Mouse (Mus musculus): ENCODE measurements at regions not wholly inside any gene's neighbourhood (a gene's known extent, or its start where the extent isn't known, plus 50 kb on each side); places are given as distances from the start of the nearest gene placed in this dataset.

- Histone ChIP-seq H3K27me3 (ENCODE audit: control insufficient read depth, insufficient read depth, insufficient read length) (no peaks in the 10 kb centered on the region), H3K4me3 (no peak overlapping the region), H3ac (ENCODE audit: control insufficient read depth, insufficient read length) (no peak overlapping the region), H3K36me3 (ENCODE audit: control insufficient read depth, insufficient read depth) (no peaks in the 10 kb centered on the region), H3K4me2 (ENCODE audit: low read depth) (no peak overlapping the region), H3K79me2 (ENCODE audit: control insufficient read depth, insufficient read depth) (no peaks in the 10 kb centered on the region)
- TF ChIP-seq E2F4 (IDR thresholded peaks at IDR 0.05; ENCODE audit: insufficient read depth) = no peak
- TF ChIP-seq SRF (IDR thresholded peaks at IDR 0.05; ENCODE audit: control insufficient read depth, insufficient read length, low read depth) = no peak
- TF ChIP-seq USF1 (IDR thresholded peaks at IDR 0.05; ENCODE audit: low read depth) = no peak
- TF ChIP-seq POLR2A (IDR thresholded peaks at IDR 0.05; ENCODE audit: insufficient read length, low read depth) = no peak
- no peak for TF ChIP-seq TCF12 (IDR thresholded peaks at IDR 0.05; ENCODE audit: insufficient read depth, poor library complexity, severe bottlenecking)
Observed at GRCm38 (mm10) chr9:120857849-120858510, 71.0 kb upstream of the Ctnnb1 start.

- Histone ChIP-seq H3K79me2 (ENCODE audit: control insufficient read depth, insufficient read depth) (no peaks in the 10 kb centered on the region), H3K36me3 (ENCODE audit: control insufficient read depth, insufficient read depth) (no peaks in the 10 kb centered on the region), H3K4me3 (no peak overlapping the region), H3K27me3 (ENCODE audit: control insufficient read depth, insufficient read depth, insufficient read length) (no peaks in the 10 kb centered on the region), H3ac (ENCODE audit: control insufficient read depth, insufficient read length) (no peak overlapping the region), H3K4me2 (ENCODE audit: low read depth) (no peak overlapping the region)
- no peak for TF ChIP-seq SRF (IDR thresholded peaks at IDR 0.05; ENCODE audit: control insufficient read depth, insufficient read length, low read depth)
- TF ChIP-seq E2F4 (IDR thresholded peaks at IDR 0.05; ENCODE audit: insufficient read depth) = no peak
- no peak for TF ChIP-seq USF1 (IDR thresholded peaks at IDR 0.05; ENCODE audit: low read depth)
- no peak for TF ChIP-seq POLR2AphosphoS2 (IDR thresholded peaks at IDR 0.05; ENCODE audit: insufficient read length, low read depth)
- TF ChIP-seq MAX (IDR thresholded peaks at IDR 0.05; ENCODE audit: low read depth) = no peak
- no peak for TF ChIP-seq MYOD1 (IDR thresholded peaks at IDR 0.05; ENCODE audit: control insufficient read depth in 1 of 3, insufficient read length in 2 of 3, low read depth in 2 of 3)
Observed at GRCm38 (mm10) chr9:120860969-120861595, 67.9 kb upstream of the Ctnnb1 start.

GRCm38 (mm10) chr9:120861788-120862345 is 67.1 kb upstream of the Ctnnb1 start:
- Histone ChIP-seq H3K4me3 (no peak overlapping the region), H3K4me2 (ENCODE audit: low read depth) (no peak overlapping the region), H3K36me3 (ENCODE audit: control insufficient read depth, insufficient read depth) (no peaks in the 10 kb centered on the region), H3K79me2 (ENCODE audit: control insufficient read depth, insufficient read depth) (no peaks in the 10 kb centered on the region), H3K27me3 (ENCODE audit: control insufficient read depth, insufficient read depth, insufficient read length) (no peaks in the 10 kb centered on the region), H3ac (ENCODE audit: control insufficient read depth, insufficient read length) (no peak overlapping the region)
- TF ChIP-seq POLR2A (IDR thresholded peaks at IDR 0.05; ENCODE audit: insufficient read length, low read depth) (no peak), TCF3 (IDR thresholded peaks at IDR 0.05; ENCODE audit: insufficient read length, low read depth) (no peak), CEBPB (IDR thresholded peaks at IDR 0.05; ENCODE audit: insufficient read depth, poor library complexity, severe bottlenecking) (no peak), POLR2AphosphoS2 (IDR thresholded peaks at IDR 0.05; ENCODE audit: insufficient read length, low read depth) (no peak), USF1 (IDR thresholded peaks at IDR 0.05; ENCODE audit: low read depth) (no peak), E2F4 (IDR thresholded peaks at IDR 0.05; ENCODE audit: insufficient read depth) (no peak), MAX (IDR thresholded peaks at IDR 0.05; ENCODE audit: low read depth) (no peak), REST (IDR thresholded peaks at IDR 0.05; ENCODE audit: insufficient read depth, insufficient read length) (no peak), MYOD1 (IDR thresholded peaks at IDR 0.05; ENCODE audit: control insufficient read depth in 1 of 3, insufficient read length in 2 of 3, low read depth in 2 of 3) (no peak), MYOG (IDR thresholded peaks at IDR 0.05; ENCODE audit: control insufficient read depth in 1 of 3, insufficient read depth in 1 of 3, insufficient read length in 2 of 3, low read depth in 2 of 3) (no peak), TCF12 (IDR thresholded peaks at IDR 0.05; ENCODE audit: insufficient read depth, poor library complexity, severe bottlenecking) (no peak), SRF (IDR thresholded peaks at IDR 0.05; ENCODE audit: control insufficient read depth, insufficient read length, low read depth) (no peak)

DNA sequence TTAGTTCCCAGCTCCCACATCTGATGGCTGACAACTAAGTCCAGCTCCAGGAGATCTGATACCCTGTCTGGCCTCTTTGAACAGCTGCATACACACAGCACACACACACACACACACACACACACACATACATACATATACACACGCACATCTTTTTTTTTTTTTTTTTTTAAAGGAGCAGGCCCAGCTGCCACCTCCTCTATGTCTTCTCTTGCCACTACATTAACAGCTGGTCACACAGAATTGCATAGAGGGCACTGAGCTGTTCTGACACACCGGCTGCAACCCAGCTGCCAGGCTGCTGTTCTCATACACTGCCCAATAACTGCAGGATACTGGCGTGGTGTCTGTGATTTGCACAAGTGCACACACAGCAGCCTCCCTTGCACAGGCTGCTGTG is 64.6 kb upstream of the Ctnnb1 start:
- peak in 2 of 3 experiments; percentile 12 to 47 for TF ChIP-seq MYOG (IDR thresholded peaks at IDR 0.05; ENCODE audit: control insufficient read depth in 1 of 3, insufficient read depth in 1 of 3, insufficient read length in 2 of 3, low read depth in 2 of 3)
- TF ChIP-seq USF1 (IDR thresholded peaks at IDR 0.05; ENCODE audit: low read depth) = no peak
- TF ChIP-seq MYOD1 (IDR thresholded peaks at IDR 0.05; ENCODE audit: control insufficient read depth in 1 of 3, insufficient read length in 2 of 3, low read depth in 2 of 3) = peak; percentile 16 to 66 (median 52)
- no peak for TF ChIP-seq REST (IDR thresholded peaks at IDR 0.05; ENCODE audit: insufficient read depth, insufficient read length)
- peak; percentile 29 for TF ChIP-seq TCF12 (IDR thresholded peaks at IDR 0.05; ENCODE audit: insufficient read depth, poor library complexity, severe bottlenecking)
- no peak for TF ChIP-seq E2F4 (IDR thresholded peaks at IDR 0.05; ENCODE audit: insufficient read depth)
- Histone ChIP-seq H3K36me3 (ENCODE audit: control insufficient read depth, insufficient read depth) (no peaks in the 10 kb centered on the region), H3ac (ENCODE audit: control insufficient read depth, insufficient read length) (no peak overlapping the region), H3K4me3 (no peak overlapping the region), H3K4me2 (ENCODE audit: low read depth) (no peak overlapping the region), H3K27me3 (ENCODE audit: control insufficient read depth, insufficient read depth, insufficient read length) (no peaks in the 10 kb centered on the region), H3K79me2 (ENCODE audit: control insufficient read depth, insufficient read depth) (no peaks in the 10 kb centered on the region)

- no peaks in the 10 kb centered on the region for H3K79me2 ChIP-seq (ENCODE audit: control insufficient read depth, insufficient read depth)
- H3K4me2 ChIP-seq (ENCODE audit: low read depth) = peak overlapping the region; percentile 51
- H3K4me3 ChIP-seq = no peak overlapping the region
- TF ChIP-seq SRF (IDR thresholded peaks at IDR 0.05; ENCODE audit: control insufficient read depth, insufficient read length, low read depth) = no peak
- TF ChIP-seq MYOG (IDR thresholded peaks at IDR 0.05; ENCODE audit: control insufficient read depth in 1 of 3, insufficient read depth in 1 of 3, insufficient read length in 2 of 3, low read depth in 2 of 3) = peak in 1 of 3 experiments; percentile 12
- TF ChIP-seq MYOD1 (IDR thresholded peaks at IDR 0.05; ENCODE audit: control insufficient read depth in 1 of 3, insufficient read length in 2 of 3, low read depth in 2 of 3) = peak in 1 of 3 experiments; percentile 28
- no peak for TF ChIP-seq TCF3 (IDR thresholded peaks at IDR 0.05; ENCODE audit: insufficient read length, low read depth)
- H3K36me3 ChIP-seq (ENCODE audit: control insufficient read depth, insufficient read depth) = no peaks in the 10 kb centered on the region
- no peaks in the 10 kb centered on the region for H3K27me3 ChIP-seq (ENCODE audit: control insufficient read depth, insufficient read depth, insufficient read length)
- no peak overlapping the region for H3ac ChIP-seq (ENCODE audit: control insufficient read depth, insufficient read length)
Observed at GRCm38 (mm10) chr9:120866251-120866650, 62.8 kb upstream of the Ctnnb1 start.
